Mouse (Mus musculus): Measurements from ENCODE around the gene Entpd1.

The Entpd1 gene

GRCm38 (mm10) chr19:40726148-40726547 is 114.0 kb downstream of the Entpd1 start:
- DNase-seq (ENCODE audit: low spot score in 2 of 2): no peak

GRCm38 (mm10) chr19:40726614-40727013 is 114.4 kb downstream of the Entpd1 start:
- no peak for DNase-seq (ENCODE audit: low spot score in 2 of 2)

DNA sequence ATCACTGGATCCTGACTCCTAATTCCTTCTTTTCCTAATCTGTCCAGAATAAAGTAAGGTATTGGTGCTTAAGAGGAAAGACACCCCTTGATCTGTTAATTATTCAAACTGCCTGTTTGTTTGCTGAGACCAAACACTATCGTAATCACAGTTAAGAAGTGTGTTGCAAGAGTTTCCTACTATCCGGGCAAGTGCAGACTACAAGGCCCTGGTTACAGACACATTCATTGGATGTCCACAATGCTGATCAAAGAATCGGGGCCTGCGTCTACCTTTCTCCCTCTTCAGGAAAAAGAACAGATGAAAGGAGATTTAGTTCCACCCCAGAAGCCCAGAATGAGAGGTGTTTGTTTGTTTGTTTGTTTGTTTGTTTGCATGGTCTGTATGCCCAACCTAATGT is 116.0 kb downstream of the Entpd1 start:
- DNase-seq (ENCODE audit: low spot score in 2 of 2): no peak

- DNase-seq (ENCODE audit: low spot score in 2 of 2): no peak
Measured at GRCm38 (mm10) chr19:40728732-40729420, 116.7 kb downstream of the Entpd1 start.

DNA sequence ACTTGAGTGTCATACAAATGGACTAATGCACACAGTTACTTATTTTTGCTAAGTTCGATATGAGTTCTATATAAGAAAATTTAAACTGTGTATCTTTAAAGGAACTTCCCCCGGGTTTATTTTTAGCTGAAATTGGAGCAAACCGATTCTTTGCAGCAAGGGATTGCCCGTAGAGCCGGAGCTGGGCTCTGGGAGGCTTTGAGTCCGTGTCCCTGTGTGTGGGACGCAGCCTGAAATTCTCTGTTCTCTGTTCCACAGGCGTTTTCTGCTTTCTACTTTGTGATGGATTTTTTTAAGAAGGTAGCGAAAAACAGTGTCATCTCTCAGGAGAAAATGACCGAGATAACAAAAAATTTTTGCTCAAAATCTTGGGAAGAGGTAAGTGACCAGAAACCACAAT is 121.2 kb downstream of the Entpd1 start:
- DNase-seq (ENCODE audit: low spot score in 2 of 2): no peak

- no peak for DNase-seq (ENCODE audit: low spot score in 2 of 2)
Measured at GRCm38 (mm10) chr19:40733849-40734248, 121.7 kb downstream of the Entpd1 start.

DNA sequence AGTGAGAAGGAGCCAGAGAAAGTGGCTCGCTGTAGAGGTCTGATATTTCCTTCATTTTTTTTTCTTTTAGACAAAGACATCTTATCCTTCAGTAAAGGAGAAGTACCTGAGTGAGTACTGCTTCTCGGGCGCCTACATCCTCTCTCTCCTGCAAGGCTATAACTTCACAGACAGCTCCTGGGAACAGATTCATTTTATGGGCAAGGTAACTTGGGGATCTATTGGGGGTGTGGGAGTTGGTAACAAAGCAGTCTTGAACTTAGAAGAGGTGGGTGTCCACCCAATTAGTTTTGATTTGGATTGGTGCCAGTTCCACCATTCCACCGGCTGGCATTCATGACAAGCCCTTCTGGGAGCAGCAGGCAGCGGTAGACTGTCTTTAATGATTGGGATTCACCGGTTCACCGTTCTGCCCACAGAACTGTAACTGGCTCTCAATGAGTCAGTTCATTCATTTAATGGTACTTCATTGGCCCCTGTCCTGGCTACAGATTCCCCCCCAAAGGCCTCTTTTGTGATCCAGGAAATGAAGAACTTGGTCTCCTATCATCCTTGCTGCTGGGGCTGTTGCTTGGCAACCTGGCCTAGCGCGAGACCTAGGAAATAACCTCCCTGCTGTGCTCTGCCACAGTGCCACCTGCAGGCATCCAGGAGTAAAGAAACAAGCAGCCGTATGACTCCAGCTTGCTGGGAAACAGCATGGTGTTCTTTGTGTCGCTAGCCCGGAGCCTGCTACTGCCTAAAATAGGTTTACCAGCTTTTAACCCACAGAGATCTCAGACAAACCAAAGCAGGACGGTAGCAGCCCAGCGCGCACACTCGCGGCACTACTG is 124.7 kb downstream of the Entpd1 start:
- peak; percentile 21 to 36 for DNase-seq (ENCODE audit: low spot score in 2 of 2)

DNA sequence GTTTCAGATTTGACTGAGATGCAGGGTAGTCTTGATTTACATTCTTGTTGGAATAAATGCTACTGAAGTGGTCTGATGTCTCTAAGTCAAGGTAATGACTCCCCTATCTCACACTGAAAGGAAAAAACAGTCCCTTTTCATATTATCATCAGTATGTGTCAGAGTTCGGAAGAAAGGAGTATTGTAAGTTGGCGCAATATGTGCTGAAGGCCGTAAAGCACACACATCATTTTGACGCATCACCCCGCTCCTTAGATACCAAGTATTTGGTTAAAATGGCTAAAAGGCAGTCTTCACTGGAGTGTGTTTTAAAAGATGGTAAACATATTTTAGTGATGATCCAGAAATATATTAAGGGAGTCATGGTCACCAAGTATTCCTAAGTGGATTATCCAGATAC is 125.4 kb downstream of the Entpd1 start:
- DNase-seq (ENCODE audit: low spot score in 2 of 2): no peak

GRCm38 (mm10) chr19:40738683-40739324 is 126.6 kb downstream of the Entpd1 start:
- DNase-seq (ENCODE audit: low spot score in 2 of 2): no peak

GRCm38 (mm10) chr19:40746603-40747002 is 134.4 kb downstream of the Entpd1 start:
- no peak for DNase-seq (ENCODE audit: low spot score in 2 of 2)

- no peak for DNase-seq (ENCODE audit: low spot score in 2 of 2)
Measured at GRCm38 (mm10) chr19:40748559-40748958, 136.4 kb downstream of the Entpd1 start, which contains the start of gene Cc2d2b. Cc2d2b (plus strand) TSS chr19:40748753.

DNA sequence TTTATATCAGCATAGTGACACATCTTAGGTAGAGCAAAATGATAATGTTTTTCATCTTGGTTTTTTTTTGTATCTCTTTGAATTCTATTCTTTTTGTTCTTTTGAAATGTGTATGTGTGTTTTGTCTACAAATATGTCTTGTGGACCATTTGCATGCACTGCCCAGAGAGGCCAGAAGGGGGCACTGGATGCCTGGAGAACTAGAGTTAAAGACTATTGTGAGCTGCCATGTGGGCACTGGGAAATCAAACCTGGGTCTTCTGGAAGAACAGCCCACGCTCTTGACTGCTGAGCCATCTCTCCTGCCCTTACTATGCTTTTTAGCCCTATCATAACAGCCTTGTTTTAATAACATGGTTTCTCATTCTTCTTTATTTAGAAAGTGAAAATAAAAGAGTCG is 142.1 kb downstream of the Entpd1 start:
- peak; percentile 71 to 75 for DNase-seq (ENCODE audit: low spot score in 2 of 2)

GRCm38 (mm10) chr19:40760071-40760470 is 147.9 kb downstream of the Entpd1 start:
- DNase-seq (ENCODE audit: low spot score in 2 of 2): no peak

GRCm38 (mm10) chr19:40762023-40762759 is 150.0 kb downstream of the Entpd1 start:
- DNase-seq (ENCODE audit: low spot score in 2 of 2): peak; percentile 15 to 47

- no peak for DNase-seq (ENCODE audit: low spot score in 2 of 2)
Measured at GRCm38 (mm10) chr19:40767189-40767588, 155.0 kb downstream of the Entpd1 start.

DNA sequence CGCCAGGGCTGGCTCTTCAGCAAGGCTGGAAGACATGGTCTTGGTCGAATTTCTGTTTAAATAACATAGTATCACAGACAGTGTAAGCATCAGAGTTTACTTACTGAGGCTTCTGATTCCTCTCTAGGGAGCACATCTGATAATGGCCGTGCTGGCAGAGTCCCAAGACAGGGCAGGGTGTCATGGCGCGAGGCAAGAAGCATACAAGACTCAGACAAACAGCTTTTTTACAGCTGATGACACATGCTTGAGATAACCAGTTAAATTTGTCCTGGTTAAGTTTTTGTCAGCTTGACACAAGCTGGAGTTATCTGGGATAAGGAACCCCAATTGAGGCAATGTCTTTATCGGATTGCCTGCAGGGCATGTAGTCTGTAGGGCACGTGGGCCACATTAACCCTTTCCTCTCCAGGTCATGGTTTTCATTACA is 157.2 kb downstream of the Entpd1 start:
- peak; percentile 43 to 63 for DNase-seq (ENCODE audit: low spot score in 2 of 2)

DNA sequence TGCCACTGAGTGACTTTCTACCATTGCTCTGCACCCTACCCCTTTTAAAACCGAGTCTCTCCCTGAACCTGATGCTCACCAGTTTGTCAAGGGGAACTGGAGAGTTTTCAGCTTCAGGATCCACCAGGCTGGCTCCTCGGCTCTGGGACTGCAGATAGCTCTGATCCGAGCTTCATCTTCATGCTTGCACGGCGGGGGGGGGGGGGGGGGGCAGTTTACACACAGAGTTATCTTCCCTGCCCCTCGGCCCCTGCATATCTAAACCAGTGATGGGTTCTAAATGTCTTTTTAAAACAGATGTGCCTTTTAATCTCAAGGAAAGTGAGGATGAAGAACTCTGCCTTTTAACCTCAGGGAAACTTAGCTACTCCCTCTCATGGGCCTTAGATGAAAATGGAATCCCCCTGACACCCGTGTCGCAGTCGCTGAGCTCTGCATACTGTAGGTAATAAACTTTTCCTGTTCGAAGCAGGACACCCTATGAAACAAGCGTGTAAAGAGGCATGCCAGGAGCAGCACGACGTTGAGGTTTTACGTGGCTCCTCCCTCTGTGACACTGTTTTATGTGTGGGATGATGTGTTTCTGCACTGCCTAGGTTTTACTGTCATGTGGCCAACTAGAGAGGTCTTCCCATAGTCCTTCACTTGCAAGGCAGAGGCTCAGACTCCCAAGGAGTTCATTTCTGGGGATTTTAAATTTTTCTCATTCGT is 176.0 kb downstream of the Entpd1 start:
- no peak for DNase-seq (ENCODE audit: low spot score in 2 of 2)

DNA sequence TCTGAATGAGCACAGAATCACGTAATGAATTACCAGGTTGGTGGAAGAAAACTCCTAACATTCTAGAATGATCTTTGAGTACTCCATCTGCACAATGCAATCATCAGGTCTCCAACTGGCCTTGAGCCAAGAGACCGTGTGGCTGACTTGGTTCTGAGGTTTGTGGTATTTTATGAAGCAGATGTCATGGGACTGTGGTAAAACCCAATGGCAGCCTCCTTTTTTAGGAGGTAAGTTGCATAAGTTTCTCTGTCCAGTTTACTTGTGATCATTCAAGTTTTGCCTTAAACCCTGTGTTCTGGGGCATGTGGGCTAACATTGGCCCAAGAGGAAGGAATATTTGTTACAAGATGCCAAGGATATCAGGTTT is 176.5 kb downstream of the Entpd1 start:
- DNase-seq (ENCODE audit: low spot score in 2 of 2): no peak

All from spleen, postnatal 36 days (tissue).